Mouse (Mus musculus): ENCODE measurements at regions not wholly inside any gene's neighbourhood (a gene's known extent, or its start where the extent isn't known, plus 50 kb on each side); places are given as distances from the start of the nearest gene placed in this dataset.

DNA sequence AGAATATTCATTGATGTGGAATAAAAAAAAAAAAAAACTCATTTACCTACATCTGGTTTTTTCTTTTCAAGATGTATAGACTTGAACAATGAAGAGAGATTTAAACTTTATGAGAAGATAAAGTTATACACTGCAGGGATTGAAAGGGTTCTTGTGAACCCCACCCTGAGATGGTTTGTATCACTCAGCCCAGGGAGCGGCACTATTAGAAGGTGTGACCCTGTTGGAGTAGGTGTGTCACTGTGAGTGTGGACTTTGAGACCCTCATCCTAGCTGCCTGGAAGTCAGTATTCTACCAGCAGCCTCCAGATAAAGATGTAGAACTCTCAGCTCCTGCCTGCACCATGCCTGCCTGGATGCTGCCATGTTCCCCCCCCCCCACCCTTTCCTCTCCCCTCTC lies 182.7 kb upstream of the Hnrnpa3 start:
- ATAC-seq (ENCODE audit: insufficient number of reproducible peaks, insufficient read depth, low FRiP score, low TSS enrichment, low read depth) = no peak
- Histone ChIP-seq H3K4me3 (replicated peaks) (no peak overlapping the region), H3K27me3 (peaks cover 8% of the 10 kb centered on the region; the same call in 1 of the 2 replicates), H3K4me2 (no peak overlapping the region), H3K9me3 (no peaks in the 10 kb centered on the region), H3K27ac (no peak overlapping the region), H3K9ac (replicated peaks) (no peak overlapping the region), H3K36me3 (no peaks in the 10 kb centered on the region), H3K4me1 (replicated peaks) (peaks cover 8% of the 10 kb centered on the region; the same call in 1 of the 2 replicates)
- WGBS = 100% methylated on average over 1 of the region's 1 CpGs

DNA sequence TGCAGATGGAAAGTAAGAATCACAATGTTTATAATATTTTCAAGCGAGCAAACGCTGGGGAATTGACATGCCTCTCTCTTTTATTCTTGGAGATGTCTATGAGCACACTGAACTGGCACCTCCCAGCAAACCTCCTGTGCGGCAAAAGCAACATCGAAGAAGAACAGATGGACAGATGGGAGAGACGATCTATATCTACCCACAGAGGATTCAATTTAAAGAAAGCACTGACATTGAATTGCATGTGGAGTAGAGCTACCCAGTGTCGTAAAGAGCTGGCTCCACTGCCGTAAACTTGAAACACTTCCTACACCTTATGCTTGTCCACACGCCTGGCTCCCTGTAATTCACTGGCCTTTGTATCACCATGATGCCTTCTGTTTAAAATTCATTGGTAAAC lies 182.0 kb upstream of the Hnrnpa3 start:
- H3K9me3 ChIP-seq = no peaks in the 10 kb centered on the region
- ATAC-seq (ENCODE audit: insufficient number of reproducible peaks, insufficient read depth, low FRiP score, low TSS enrichment, low read depth) = no peak
- H3K4me1 ChIP-seq (replicated peaks) = peaks cover 8% of the 10 kb centered on the region
- no peaks in the 10 kb centered on the region for H3K36me3 ChIP-seq
- H3K27me3 ChIP-seq = peaks cover 12% of the 10 kb centered on the region; the same call in 1 of the 2 replicates
- no peak overlapping the region for H3K4me2 ChIP-seq
- H3K4me3 ChIP-seq (replicated peaks) = no peak overlapping the region
- no peak overlapping the region for H3K27ac ChIP-seq
- no peak overlapping the region for H3K9ac ChIP-seq (replicated peaks)
- WGBS = 65% methylated on average over 8 of the region's 8 CpGs

DNA sequence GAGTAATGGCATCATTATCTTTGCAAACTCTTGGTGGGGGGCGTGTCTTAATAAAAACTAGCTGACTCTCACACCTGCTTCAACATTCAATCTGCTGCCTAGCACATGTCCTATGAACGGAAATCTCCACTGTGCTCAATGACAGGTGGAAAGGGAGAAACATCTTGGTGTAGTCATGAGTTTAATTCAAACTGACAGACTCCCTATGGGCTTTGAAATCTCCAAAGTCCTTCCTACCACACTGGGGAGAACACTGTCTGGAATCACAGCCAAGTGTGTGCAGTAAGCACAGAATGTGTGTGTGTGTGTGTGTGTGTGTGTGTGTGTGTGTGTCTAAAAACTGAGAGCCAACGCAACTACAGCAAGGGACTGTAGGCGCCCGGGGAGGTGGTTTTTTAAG lies 179.5 kb upstream of the Hnrnpa3 start:
- Histone ChIP-seq H3K27me3 (peaks cover 26% of the 10 kb centered on the region; the same call in 1 of the 2 replicates), H3K4me2 (no peak overlapping the region), H3K36me3 (no peaks in the 10 kb centered on the region), H3K27ac (no peak overlapping the region), H3K9me3 (no peaks in the 10 kb centered on the region), H3K4me1 (replicated peaks) (peaks cover 16% of the 10 kb centered on the region), H3K4me3 (replicated peaks) (no peak overlapping the region), H3K9ac (replicated peaks) (no peak overlapping the region)
- ATAC-seq (ENCODE audit: insufficient number of reproducible peaks, insufficient read depth, low FRiP score, low TSS enrichment, low read depth) = no peak
- 90% methylated on average over 5 of the region's 5 CpGs for WGBS

- Histone ChIP-seq H3K9me3 (no peaks in the 10 kb centered on the region), H3K4me3 (replicated peaks) (no peak overlapping the region), H3K27ac (no peak overlapping the region), H3K36me3 (no peaks in the 10 kb centered on the region), H3K4me2 (no peak overlapping the region), H3K9ac (replicated peaks) (no peak overlapping the region), H3K4me1 (replicated peaks) (peaks cover 23% of the 10 kb centered on the region), H3K27me3 (peaks cover 37% of the 10 kb centered on the region)
- no peak for ATAC-seq (ENCODE audit: insufficient number of reproducible peaks, insufficient read depth, low FRiP score, low TSS enrichment, low read depth)
- WGBS = 54% methylated on average over 8 of the region's 8 CpGs
Observed at GRCm38 (mm10) chr2:75481863-75482262, 177.2 kb upstream of the Hnrnpa3 start.

GRCm38 (mm10) chr2:75482484-75482883 lies 176.6 kb upstream of the Hnrnpa3 start:
- Histone ChIP-seq H3K36me3 (no peaks in the 10 kb centered on the region), H3K9me3 (no peaks in the 10 kb centered on the region), H3K4me2 (no peak overlapping the region), H3K9ac (replicated peaks) (no peak overlapping the region), H3K4me1 (replicated peaks) (peaks cover 23% of the 10 kb centered on the region), H3K27ac (no peak overlapping the region), H3K4me3 (replicated peaks) (no peak overlapping the region), H3K27me3 (peaks cover 37% of the 10 kb centered on the region)
- ATAC-seq (ENCODE audit: insufficient number of reproducible peaks, insufficient read depth, low FRiP score, low TSS enrichment, low read depth) = no peak
- 59% methylated on average over 2 of the region's 2 CpGs for WGBS

DNA sequence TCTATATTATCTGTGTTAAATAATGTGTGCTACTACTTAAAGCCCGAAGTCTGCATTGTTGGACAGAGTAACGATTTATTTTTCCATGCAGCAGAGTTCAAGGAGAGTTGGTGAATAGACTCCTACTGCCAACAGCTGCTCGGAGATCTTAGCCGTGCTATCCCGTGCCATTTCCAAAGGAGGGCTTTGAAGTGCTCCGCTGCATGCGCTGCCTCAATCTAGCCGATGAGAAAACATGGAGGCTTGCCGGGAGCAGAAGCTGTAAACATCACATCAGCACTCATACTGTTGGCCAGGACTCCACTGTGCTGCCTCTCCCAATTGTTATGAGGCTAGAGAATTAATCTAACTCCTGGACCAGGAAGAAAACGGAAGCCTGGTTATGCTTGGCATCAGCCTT lies 174.1 kb upstream of the Hnrnpa3 start:
- peak overlapping the region; percentile 8 for H3K4me2 ChIP-seq
- 26% methylated on average over 10 of the region's 10 CpGs for WGBS
- H3K4me1 ChIP-seq (replicated peaks) = peaks cover 23% of the 10 kb centered on the region
- no peak overlapping the region for H3K9ac ChIP-seq (replicated peaks)
- H3K27ac ChIP-seq = no peak overlapping the region
- no peak overlapping the region for H3K4me3 ChIP-seq (replicated peaks)
- H3K36me3 ChIP-seq = no peaks in the 10 kb centered on the region
- H3K27me3 ChIP-seq = peaks cover 40% of the 10 kb centered on the region
- ATAC-seq (ENCODE audit: insufficient number of reproducible peaks, insufficient read depth, low FRiP score, low TSS enrichment, low read depth) = no peak
- H3K9me3 ChIP-seq = no peaks in the 10 kb centered on the region

GRCm38 (mm10) chr2:75491150-75491549 lies 167.9 kb upstream of the Hnrnpa3 start:
- H3K4me3 ChIP-seq (replicated peaks) = no peak overlapping the region
- no peaks in the 10 kb centered on the region for H3K36me3 ChIP-seq
- peaks cover 7% of the 10 kb centered on the region; the same call in 1 of the 2 replicates for H3K27me3 ChIP-seq
- H3K9ac ChIP-seq (replicated peaks) = no peak overlapping the region
- peaks cover 3% of the 10 kb centered on the region; the same call in 1 of the 2 replicates for H3K9me3 ChIP-seq
- WGBS = 74% methylated on average over 1 of the region's 1 CpGs
- ATAC-seq (ENCODE audit: insufficient number of reproducible peaks, insufficient read depth, low FRiP score, low TSS enrichment, low read depth) = no peak
- H3K27ac ChIP-seq = no peak overlapping the region
- peaks cover 36% of the 10 kb centered on the region for H3K4me1 ChIP-seq (replicated peaks)
- H3K4me2 ChIP-seq = no peak overlapping the region

DNA sequence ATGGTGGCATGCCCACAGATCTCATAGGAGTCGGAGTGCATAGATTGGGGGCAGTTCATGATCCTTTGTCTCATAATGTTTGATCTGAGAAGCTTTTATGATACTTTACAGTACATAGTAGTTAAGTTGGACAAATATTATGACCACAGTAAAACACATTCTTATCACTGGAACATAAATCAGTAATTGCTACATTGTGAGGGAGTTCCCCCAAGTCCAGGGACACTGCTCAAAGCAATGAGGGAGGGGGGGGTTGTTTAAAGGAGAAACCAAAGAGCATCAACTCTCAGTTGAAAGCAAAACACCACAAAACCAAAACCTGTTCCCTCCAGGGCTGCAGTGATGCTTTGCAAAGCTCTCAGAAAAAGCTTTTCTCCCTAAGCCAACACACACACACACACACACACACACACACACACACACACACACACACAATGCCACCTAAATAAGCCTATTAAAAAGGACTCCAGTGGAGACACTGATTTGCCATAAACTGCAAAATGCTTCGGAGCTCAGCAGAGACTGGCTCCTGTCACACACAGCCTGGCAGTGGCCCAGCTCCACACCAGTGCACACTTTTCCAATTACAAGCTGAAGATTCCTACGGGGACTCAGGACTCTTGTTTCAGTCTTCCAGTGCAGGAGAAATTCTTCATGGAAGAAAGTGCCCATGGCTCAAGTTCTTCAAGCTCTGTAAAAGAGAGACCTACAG lies 167.1 kb upstream of the Hnrnpa3 start:
- H3K27ac ChIP-seq = peak overlapping the region; percentile 64
- no peak for ATAC-seq (ENCODE audit: insufficient number of reproducible peaks, insufficient read depth, low FRiP score, low TSS enrichment, low read depth)

GRCm38 (mm10) chr2:75492501-75492898 lies 166.6 kb upstream of the Hnrnpa3 start:
- H3K27ac ChIP-seq = peak overlapping the region; percentile 64; the same call in 1 of the 2 replicates
- no peaks in the 10 kb centered on the region for H3K36me3 ChIP-seq
- 14% methylated on average over 4 of the region's 4 CpGs for WGBS
- H3K4me3 ChIP-seq (replicated peaks) = no peak overlapping the region
- no peak overlapping the region for H3K9ac ChIP-seq (replicated peaks)
- H3K27me3 ChIP-seq = peaks cover 11% of the 10 kb centered on the region; the same call in 1 of the 2 replicates
- H3K9me3 ChIP-seq = peaks cover 3% of the 10 kb centered on the region; the same call in 1 of the 2 replicates
- peak overlapping the region; percentile 18; the same call in 1 of the 2 replicates for H3K4me2 ChIP-seq
- H3K4me1 ChIP-seq (replicated peaks) = peaks cover 45% of the 10 kb centered on the region
- no peak for ATAC-seq (ENCODE audit: insufficient number of reproducible peaks, insufficient read depth, low FRiP score, low TSS enrichment, low read depth)

More for the DNA sequence above, 167.1 kb upstream of the Hnrnpa3 start:
- no peak overlapping the region for H3K9ac ChIP-seq (replicated peaks)
- peaks cover 42% of the 10 kb centered on the region for H3K4me1 ChIP-seq (replicated peaks)
- 22% methylated on average over 3 of the region's 3 CpGs for WGBS
- peaks cover 7% of the 10 kb centered on the region; the same call in 1 of the 2 replicates for H3K27me3 ChIP-seq
- peak overlapping the region; percentile 18; the same call in 1 of the 2 replicates for H3K4me2 ChIP-seq
- no peaks in the 10 kb centered on the region for H3K36me3 ChIP-seq
- peaks cover 3% of the 10 kb centered on the region; the same call in 1 of the 2 replicates for H3K9me3 ChIP-seq
- no peak overlapping the region for H3K4me3 ChIP-seq (replicated peaks)

DNA sequence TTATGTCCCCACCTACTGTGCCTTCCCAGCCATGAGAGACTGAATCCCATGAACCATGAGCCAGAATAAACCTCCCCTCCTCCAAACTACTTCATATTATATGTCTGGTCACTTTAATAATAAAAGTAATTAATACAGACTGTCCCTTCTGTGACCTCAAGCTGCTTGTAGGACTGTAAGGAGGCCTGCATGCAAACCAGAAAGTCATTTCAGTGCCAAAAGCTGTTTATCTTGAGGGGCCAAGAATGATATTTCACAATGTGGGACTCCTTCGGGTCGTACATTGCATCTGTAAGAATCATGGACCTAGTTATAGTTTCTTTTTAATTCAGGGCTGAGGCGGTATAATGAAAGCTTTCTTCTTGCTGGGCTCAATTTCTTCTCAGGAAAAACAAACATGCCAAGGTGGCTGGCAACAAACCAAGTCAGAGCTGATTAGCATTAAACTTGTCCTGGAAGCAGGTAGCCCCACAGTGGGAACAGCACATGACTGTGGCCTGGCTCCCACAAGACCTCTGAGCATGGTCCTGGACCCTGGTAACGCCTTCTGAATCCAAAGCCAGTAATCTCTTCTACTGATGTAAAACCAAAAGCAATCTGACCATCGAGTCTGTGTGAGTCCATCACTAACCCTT lies 162.3 kb upstream of the Hnrnpa3 start:
- no peak overlapping the region for H3K4me3 ChIP-seq (replicated peaks)
- WGBS = 78% methylated on average over 5 of the region's 5 CpGs
- H3K4me1 ChIP-seq (replicated peaks) = peaks cover 39% of the 10 kb centered on the region

GRCm38 (mm10) chr2:75510223-75510622 lies 148.8 kb upstream of the Hnrnpa3 start:
- Histone ChIP-seq H3K27ac (no peak overlapping the region), H3K9me3 (no peaks in the 10 kb centered on the region), H3K4me3 (replicated peaks) (no peak overlapping the region), H3K4me1 (replicated peaks) (peaks cover 33% of the 10 kb centered on the region), H3K9ac (replicated peaks) (no peak overlapping the region), H3K27me3 (0 out of 2 replicates have a peak, but pooled peaks cover 11% of the 10 kb centered on the region), H3K4me2 (no peak overlapping the region), H3K36me3 (no peaks in the 10 kb centered on the region)
- no peak for ATAC-seq (ENCODE audit: insufficient number of reproducible peaks, insufficient read depth, low FRiP score, low TSS enrichment, low read depth)
- 74% methylated on average over 4 of the region's 4 CpGs for WGBS

More for the DNA sequence above, 162.3 kb upstream of the Hnrnpa3 start:
- Histone ChIP-seq H3K36me3 (no peaks in the 10 kb centered on the region), H3K27ac (peak overlapping the region; percentile 13; the same call in 1 of the 2 replicates), H3K27me3 (peaks cover 3% of the 10 kb centered on the region; the same call in 1 of the 2 replicates), H3K4me2 (no peak overlapping the region), H3K9ac (replicated peaks) (no peak overlapping the region), H3K9me3 (0 out of 2 replicates have a peak, but pooled peaks cover 4% of the 10 kb centered on the region)
- ATAC-seq (ENCODE audit: insufficient number of reproducible peaks, insufficient read depth, low FRiP score, low TSS enrichment, low read depth) = 0 out of 2 replicates have a peak, but pooled peaks have one; percentile 31

Data from limb, embryonic 12.5 days (tissue).